Mouse (Mus musculus): ENCODE data around the gene Bricd5. TPM values are rescaled to one million over a fixed set of nuclear protein-coding genes. Genes with fewer than 3 reads are reported as not detected.

The Bricd5 gene
- total and polyA plus RNA-seq, 3 experiments = 0.98 TPM; not detected in 2

GRCm38 (mm10) chr17:24481027-24481815 is 7.5 kb downstream of the Bricd5 start:
- H3K9me3 ChIP-seq (replicated peaks; ENCODE audit: low read length) = no peaks in the 10 kb centered on the region
- TF ChIP-seq RCOR1 (conservative IDR thresholded peaks at IDR 0.05; ENCODE audit: low read depth, low read length) = no peak
- no peak for TF ChIP-seq MYC (IDR thresholded peaks at IDR 0.05; ENCODE audit: low read depth, low read length)
- TF ChIP-seq MEF2A (IDR thresholded peaks at IDR 0.05; ENCODE audit: borderline replicate concordance, low read depth, low read length) = no peak
- TF ChIP-seq CHD1 (IDR thresholded peaks at IDR 0.05; ENCODE audit: low read depth, low read length) = no peak
- no peak for TF ChIP-seq E2F4 (IDR thresholded peaks at IDR 0.05; ENCODE audit: insufficient replicate concordance, low read depth, low read length)
- no peak for TF ChIP-seq MAX (IDR thresholded peaks at IDR 0.05; ENCODE audit: low read length)
- TF ChIP-seq ZNF384 (IDR thresholded peaks at IDR 0.05; ENCODE audit: low read depth, low read length) = no peak
- no peak for TF ChIP-seq HCFC1 (IDR thresholded peaks at IDR 0.05; ENCODE audit: low read depth, low read length)
- no peak for TF ChIP-seq POLR2A (IDR thresholded peaks at IDR 0.05; ENCODE audit: low read depth, low read length)
- no peak for TF ChIP-seq ZKSCAN1 (IDR thresholded peaks at IDR 0.05; ENCODE audit: borderline replicate concordance, low read depth, low read length)
- no peak for TF ChIP-seq UBTF (IDR thresholded peaks at IDR 0.05; ENCODE audit: low read depth, low read length)
- no peak for TF ChIP-seq MXI1 (IDR thresholded peaks at IDR 0.05; ENCODE audit: low read depth, low read length)
- no peak for TF ChIP-seq CHD2 (IDR thresholded peaks at IDR 0.05; ENCODE audit: low read length)
- no peak for TF ChIP-seq PAX5 (IDR thresholded peaks at IDR 0.05; ENCODE audit: low read length)
- no peak for TF ChIP-seq KAT2A (IDR thresholded peaks at IDR 0.05; ENCODE audit: insufficient replicate concordance, low read length)
- H3K27ac ChIP-seq (ENCODE audit: insufficient read depth, low read depth) = no peak overlapping the region
- H3K36me3 ChIP-seq (replicated peaks in 1 of 2; ENCODE audit: control insufficient read depth in 1 of 2, insufficient read depth in 1 of 2, low read length in 1 of 2) = peaks cover 11 to 17% of the 10 kb centered on the region in 2 experiments
- no peaks in the 10 kb centered on the region for H3K79me2 ChIP-seq (replicated peaks; ENCODE audit: control insufficient read depth, extremely low read depth, insufficient read depth, poor library complexity, severe bottlenecking)
- in situ Hi-C loops (cut with MboI; ENCODE audit: low pct_ligation_motif_present, low pct_unique_long_range_greater_than_20kb, low sequenced_read_pairs) = no loop called here
- no peak overlapping the region for H3K4me2 ChIP-seq (ENCODE audit: insufficient read depth, low read depth, poor library complexity, severe bottlenecking)
- H3K4me3 ChIP-seq (replicated peaks in 1 of 3; ENCODE audit: low read depth in 2 of 3, low read length in 2 of 3, poor library complexity in 1 of 3) = no peak overlapping the region
- no peak for DNase-seq (ENCODE audit: extremely low read depth)
- peaks cover 12 to 26% of the 10 kb centered on the region in 2 experiments; a peak in 3 of 4 replicates for H3K4me1 ChIP-seq (ENCODE audit: control insufficient read depth in 1 of 2, insufficient read depth in 2 of 2)
- dilution Hi-C loops (cut with MboI; ENCODE audit: extremely low pct_ligation_motif_present, extremely low pct_unique_long_range_greater_than_20kb, low sequenced_read_pairs) = no loop called here
- peaks cover 8% of the 10 kb centered on the region for H3K27me3 ChIP-seq (replicated peaks)
- H3K9ac ChIP-seq (ENCODE audit: insufficient read depth, low read depth) = no peak overlapping the region

- dilution Hi-C loops (cut with MboI; ENCODE audit: extremely low pct_ligation_motif_present, extremely low pct_unique_long_range_greater_than_20kb, low sequenced_read_pairs) (no loop called here), in situ Hi-C loops (cut with MboI; ENCODE audit: low pct_ligation_motif_present, low pct_unique_long_range_greater_than_20kb, low sequenced_read_pairs) (no loop called here)
- no peak for TF ChIP-seq HCFC1 (IDR thresholded peaks at IDR 0.05; ENCODE audit: low read depth, low read length)
- TF ChIP-seq BHLHE40 (IDR thresholded peaks at IDR 0.05; ENCODE audit: low read depth, low read length) = no peak
- no peak for TF ChIP-seq RCOR1 (conservative IDR thresholded peaks at IDR 0.05; ENCODE audit: low read depth, low read length)
- TF ChIP-seq USF1 (IDR thresholded peaks at IDR 0.05; ENCODE audit: low read depth, low read length) = no peak
- no peak for TF ChIP-seq ZNF384 (IDR thresholded peaks at IDR 0.05; ENCODE audit: low read depth, low read length)
- TF ChIP-seq MXI1 (IDR thresholded peaks at IDR 0.05; ENCODE audit: low read depth, low read length) = no peak
- TF ChIP-seq ELF1 (IDR thresholded peaks at IDR 0.05; ENCODE audit: low read depth, low read length) = no peak
- TF ChIP-seq E2F4 (IDR thresholded peaks at IDR 0.05; ENCODE audit: insufficient replicate concordance, low read depth, low read length) = no peak
- no peak for TF ChIP-seq MAZ (IDR thresholded peaks at IDR 0.05; ENCODE audit: low read depth, low read length)
- TF ChIP-seq EP300 (IDR thresholded peaks at IDR 0.05; ENCODE audit: low read length) = no peak
- no peak for TF ChIP-seq TBP (conservative IDR thresholded peaks at IDR 0.05; ENCODE audit: low read depth, low read length)
- no peak for TF ChIP-seq NELFE (IDR thresholded peaks at IDR 0.05; ENCODE audit: low read depth, low read length)
- TF ChIP-seq ETS1 (conservative IDR thresholded peaks at IDR 0.05; ENCODE audit: low read depth, low read length) = no peak
- TF ChIP-seq TCF12 (IDR thresholded peaks at IDR 0.05; ENCODE audit: low read depth, low read length) = no peak
- TF ChIP-seq MAX (IDR thresholded peaks at IDR 0.05; ENCODE audit: low read length) = no peak
- TF ChIP-seq PAX5 (IDR thresholded peaks at IDR 0.05; ENCODE audit: low read length) = no peak
- Histone ChIP-seq H3K27ac (ENCODE audit: insufficient read depth, low read depth) (no peak overlapping the region), H3K4me3 (replicated peaks in 1 of 3; ENCODE audit: low read depth in 2 of 3, low read length in 2 of 3, poor library complexity in 1 of 3) (no peak overlapping the region), H3K4me1 (ENCODE audit: control insufficient read depth in 1 of 2, insufficient read depth in 2 of 2) (peaks cover 6 to 15% of the 10 kb centered on the region in 2 experiments; a peak in 3 of 4 replicates), H3K27me3 (replicated peaks) (peaks cover 27% of the 10 kb centered on the region), H3K79me2 (replicated peaks; ENCODE audit: control insufficient read depth, extremely low read depth, insufficient read depth, poor library complexity, severe bottlenecking) (no peaks in the 10 kb centered on the region), H3K36me3 (replicated peaks in 1 of 2; ENCODE audit: control insufficient read depth in 1 of 2, insufficient read depth in 1 of 2, low read length in 1 of 2) (no peaks in the 10 kb centered on the region), H3K4me2 (ENCODE audit: insufficient read depth, low read depth, poor library complexity, severe bottlenecking) (no peak overlapping the region), H3K9me3 (replicated peaks; ENCODE audit: low read length) (no peaks in the 10 kb centered on the region), H3K9ac (ENCODE audit: insufficient read depth, low read depth) (no peak overlapping the region)
- DNase-seq (ENCODE audit: extremely low read depth) = no peak
Observed at GRCm38 (mm10) chr17:24483495-24483894, 9.8 kb downstream of the Bricd5 start.
